Mouse (Mus musculus): ENCODE data around the gene Fam19a4. TPM values are rescaled to one million over a fixed set of nuclear protein-coding genes. Genes with fewer than 3 reads are reported as not detected.
A peak's percentile ranks its signal among the peaks of the same experiment; 100 is the strongest.

The Fam19a4 gene
- polyA plus RNA-seq, 2 experiments: 0.28 to 0.31 TPM

GRCm38 (mm10) chr6:97101190-97101957 is 41.2 kb upstream of the Fam19a4 start:
- Histone ChIP-seq H3K27ac (replicated peaks; ENCODE audit: low read depth, low read length) (no peak overlapping the region), H3K9me3 (ENCODE audit: control insufficient read depth, low read length) (no peaks in the 10 kb centered on the region), H3K36me3 (ENCODE audit: control insufficient read depth, insufficient read depth, low read length) (no peaks in the 10 kb centered on the region), H3K4me2 (replicated peaks; ENCODE audit: low read depth, low read length, severe bottlenecking) (no peak overlapping the region; the same call in 1 of the 2 replicates), H3K27me3 (ENCODE audit: control insufficient read depth, insufficient read depth, low read length) (peaks cover 11% of the 10 kb centered on the region; the same call in 1 of the 2 replicates), H3K9ac (ENCODE audit: low read depth, low read length, severe bottlenecking) (no peak overlapping the region), H3K4me1 (ENCODE audit: control insufficient read depth, insufficient read depth, low read length) (peaks cover 7% of the 10 kb centered on the region), H3K4me3 (replicated peaks; ENCODE audit: low read length) (no peak overlapping the region)
- DNase-seq (ENCODE audit: low spot score) (no peak), ATAC-seq (ENCODE audit: low FRiP score, low read depth) (0 out of 2 replicates have a peak, but pooled peaks have one; percentile 34)
- TF ChIP-seq POLR2A (IDR thresholded peaks at IDR 0.05; ENCODE audit: borderline replicate concordance, extremely low read depth, insufficient read depth, insufficient read length): no peak
- WGBS: 10% methylated on average over 12 of the region's 12 CpGs

- TF ChIP-seq POLR2A (IDR thresholded peaks at IDR 0.05; ENCODE audit: borderline replicate concordance, extremely low read depth, insufficient read depth, insufficient read length): no peak
- Histone ChIP-seq H3K4me3 (replicated peaks; ENCODE audit: low read length) (no peak overlapping the region), H3K9ac (ENCODE audit: low read depth, low read length, severe bottlenecking) (no peak overlapping the region), H3K4me1 (ENCODE audit: control insufficient read depth, insufficient read depth, low read length) (no peaks in the 10 kb centered on the region), H3K27me3 (ENCODE audit: control insufficient read depth, insufficient read depth, low read length) (no peaks in the 10 kb centered on the region), H3K36me3 (ENCODE audit: control insufficient read depth, insufficient read depth, low read length) (no peaks in the 10 kb centered on the region), H3K4me2 (replicated peaks; ENCODE audit: low read depth, low read length, severe bottlenecking) (no peak overlapping the region), H3K9me3 (ENCODE audit: control insufficient read depth, low read length) (no peaks in the 10 kb centered on the region), H3K27ac (replicated peaks; ENCODE audit: low read depth, low read length) (no peak overlapping the region)
- no peak for DNase-seq (ENCODE audit: low spot score)
- WGBS: 52% methylated on average over 2 of the region's 2 CpGs
- ATAC-seq (ENCODE audit: low FRiP score, low read depth): no peak
Measured at GRCm38 (mm10) chr6:97082336-97082735, 22.1 kb upstream of the Fam19a4 start.

GRCm38 (mm10) chr6:97080016-97080415 is 19.8 kb upstream of the Fam19a4 start:
- H3K4me1 ChIP-seq (ENCODE audit: control insufficient read depth, insufficient read depth, low read length): no peaks in the 10 kb centered on the region
- no peak overlapping the region for H3K9ac ChIP-seq (ENCODE audit: low read depth, low read length, severe bottlenecking)
- TF ChIP-seq POLR2A (IDR thresholded peaks at IDR 0.05; ENCODE audit: borderline replicate concordance, extremely low read depth, insufficient read depth, insufficient read length): no peak
- no peak overlapping the region for H3K4me3 ChIP-seq (replicated peaks; ENCODE audit: low read length)
- DNase-seq (ENCODE audit: low spot score) (no peak), ATAC-seq (ENCODE audit: low FRiP score, low read depth) (no peak)
- H3K4me2 ChIP-seq (replicated peaks; ENCODE audit: low read depth, low read length, severe bottlenecking): no peak overlapping the region
- WGBS: 54% methylated on average over 9 of the region's 9 CpGs
- H3K9me3 ChIP-seq (ENCODE audit: control insufficient read depth, low read length): no peaks in the 10 kb centered on the region
- H3K36me3 ChIP-seq (ENCODE audit: control insufficient read depth, insufficient read depth, low read length): no peaks in the 10 kb centered on the region
- H3K27ac ChIP-seq (replicated peaks; ENCODE audit: low read depth, low read length): no peak overlapping the region
- H3K27me3 ChIP-seq (ENCODE audit: control insufficient read depth, insufficient read depth, low read length): no peaks in the 10 kb centered on the region

- Histone ChIP-seq H3K4me2 (replicated peaks; ENCODE audit: low read depth, low read length, severe bottlenecking) (peak overlapping the region; percentile 66), H3K27me3 (ENCODE audit: control insufficient read depth, insufficient read depth, low read length) (peaks cover 34% of the 10 kb centered on the region), H3K4me1 (ENCODE audit: control insufficient read depth, insufficient read depth, low read length) (no peaks in the 10 kb centered on the region), H3K36me3 (ENCODE audit: control insufficient read depth, insufficient read depth, low read length) (no peaks in the 10 kb centered on the region), H3K27ac (replicated peaks; ENCODE audit: low read depth, low read length) (no peak overlapping the region), H3K9me3 (ENCODE audit: control insufficient read depth, low read length) (no peaks in the 10 kb centered on the region), H3K9ac (ENCODE audit: low read depth, low read length, severe bottlenecking) (no peak overlapping the region), H3K4me3 (replicated peaks; ENCODE audit: low read length) (peak overlapping the region; percentile 35)
- 2% methylated on average over 10 of the region's 10 CpGs for WGBS
- no peak for DNase-seq (ENCODE audit: low spot score)
- no peak for TF ChIP-seq POLR2A (IDR thresholded peaks at IDR 0.05; ENCODE audit: borderline replicate concordance, extremely low read depth, insufficient read depth, insufficient read length)
- no peak for ATAC-seq (ENCODE audit: low FRiP score, low read depth)
Measured at GRCm38 (mm10) chr6:97059599-97059998, 614 bp downstream of the Fam19a4 start.

- Histone ChIP-seq H3K27ac (replicated peaks; ENCODE audit: low read depth, low read length) (no peak overlapping the region), H3K4me1 (ENCODE audit: control insufficient read depth, insufficient read depth, low read length) (no peaks in the 10 kb centered on the region), H3K9ac (ENCODE audit: low read depth, low read length, severe bottlenecking) (no peak overlapping the region), H3K9me3 (ENCODE audit: control insufficient read depth, low read length) (no peaks in the 10 kb centered on the region), H3K27me3 (ENCODE audit: control insufficient read depth, insufficient read depth, low read length) (no peaks in the 10 kb centered on the region), H3K4me2 (replicated peaks; ENCODE audit: low read depth, low read length, severe bottlenecking) (no peak overlapping the region), H3K36me3 (ENCODE audit: control insufficient read depth, insufficient read depth, low read length) (no peaks in the 10 kb centered on the region), H3K4me3 (replicated peaks; ENCODE audit: low read length) (no peak overlapping the region)
- TF ChIP-seq POLR2A (IDR thresholded peaks at IDR 0.05; ENCODE audit: borderline replicate concordance, extremely low read depth, insufficient read depth, insufficient read length): no peak
- DNase-seq (ENCODE audit: low spot score) (no peak), ATAC-seq (ENCODE audit: low FRiP score, low read depth) (no peak)
- WGBS: 73% methylated on average over 8 of the region's 8 CpGs
Measured at GRCm38 (mm10) chr6:97052196-97052770, 7.9 kb downstream of the Fam19a4 start.
